Mouse (Mus musculus): ENCODE results near the gene Slc9a9.

Slc9a9 gene

DNA sequence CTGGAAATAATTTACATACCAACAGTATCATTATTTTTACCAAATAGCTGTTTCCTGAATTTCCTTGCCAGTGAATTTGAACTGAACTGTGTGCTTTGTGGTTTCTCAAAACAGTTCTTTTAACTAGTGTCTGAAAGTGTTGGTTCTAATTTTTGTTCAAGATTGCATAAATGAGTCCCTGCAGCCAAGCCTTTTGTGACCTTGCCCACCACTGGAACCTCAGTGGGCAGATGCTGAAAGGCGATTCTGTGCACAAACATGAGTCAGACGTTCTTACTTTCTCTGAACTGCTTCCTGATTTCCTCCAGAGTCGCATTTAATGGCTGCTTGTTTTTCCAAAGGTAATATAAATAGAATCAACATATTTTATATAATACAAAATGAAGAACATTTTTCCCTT, 281.0 kb downstream of the Slc9a9 start:
- DNase-seq (ENCODE audit: low read depth, low spot score) = no peak

DNA sequence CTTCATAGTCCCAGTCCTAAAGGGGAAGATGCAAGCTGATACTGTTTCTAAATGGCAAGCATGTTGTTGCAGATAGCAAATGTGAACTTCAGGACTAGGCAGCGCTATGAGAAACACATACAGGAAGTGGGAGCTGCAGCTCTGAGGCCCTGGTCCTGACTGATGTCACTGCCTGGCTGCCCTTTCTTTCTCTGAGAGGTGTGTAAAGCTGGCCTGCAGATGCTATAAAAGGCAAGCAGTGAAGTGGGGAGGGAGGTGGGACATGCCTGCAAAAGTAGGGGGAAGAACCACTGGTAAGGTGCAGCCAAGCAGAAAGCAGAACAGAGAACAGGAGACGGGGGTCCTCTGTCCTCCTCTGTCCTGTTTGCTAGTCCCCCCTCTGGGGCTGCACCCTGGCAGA, 285.9 kb downstream of the Slc9a9 start:
- DNase-seq (ENCODE audit: low read depth, low spot score) = no peak

DNA sequence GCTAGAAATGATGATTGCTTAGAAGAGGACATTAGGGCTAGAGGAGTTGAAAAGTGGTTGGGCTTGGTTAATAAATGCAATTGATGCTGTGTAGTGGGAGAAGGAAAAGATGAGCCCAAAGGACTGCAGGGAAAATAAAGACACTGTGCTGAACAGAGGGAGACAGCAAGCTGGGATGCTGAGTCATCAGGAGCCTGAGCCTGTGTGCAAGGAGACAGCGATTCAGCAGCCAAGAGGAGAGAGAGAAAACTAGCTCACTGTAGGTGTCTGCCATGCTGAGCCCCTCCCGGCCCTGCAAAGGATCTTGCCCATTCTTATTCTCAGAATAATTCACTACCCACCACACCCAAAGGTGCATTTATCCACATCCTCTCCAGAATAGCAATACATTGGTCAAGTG, 288.7 kb downstream of the Slc9a9 start:
- peak; percentile 67 for DNase-seq (ENCODE audit: low read depth, low spot score)

DNA sequence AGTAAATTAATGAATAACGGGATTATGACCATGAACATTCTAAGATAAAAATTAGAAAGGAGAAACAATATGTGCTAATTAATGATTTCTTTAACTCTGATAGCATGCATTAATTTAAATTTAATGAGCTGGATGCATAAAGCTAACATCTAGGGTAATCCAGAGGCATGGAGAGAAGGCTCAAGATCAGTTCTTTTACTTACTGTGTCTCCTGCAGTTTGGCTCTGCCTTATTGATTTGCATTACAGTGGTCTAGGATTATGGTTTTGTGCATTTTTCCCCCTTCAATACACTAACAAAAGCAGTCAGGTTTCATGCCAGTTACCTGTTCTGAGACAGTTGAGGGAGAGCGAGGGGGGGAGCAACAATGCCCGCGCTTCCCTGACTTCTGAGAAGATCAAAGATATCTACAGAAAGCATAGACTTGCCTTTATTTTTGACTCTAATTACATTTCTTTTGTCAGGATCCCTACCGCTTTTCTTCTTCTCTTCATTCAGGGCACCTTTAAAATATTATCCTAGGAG, 298.9 kb downstream of the Slc9a9 start:
- no peak for DNase-seq (ENCODE audit: low read depth, low spot score)

DNA sequence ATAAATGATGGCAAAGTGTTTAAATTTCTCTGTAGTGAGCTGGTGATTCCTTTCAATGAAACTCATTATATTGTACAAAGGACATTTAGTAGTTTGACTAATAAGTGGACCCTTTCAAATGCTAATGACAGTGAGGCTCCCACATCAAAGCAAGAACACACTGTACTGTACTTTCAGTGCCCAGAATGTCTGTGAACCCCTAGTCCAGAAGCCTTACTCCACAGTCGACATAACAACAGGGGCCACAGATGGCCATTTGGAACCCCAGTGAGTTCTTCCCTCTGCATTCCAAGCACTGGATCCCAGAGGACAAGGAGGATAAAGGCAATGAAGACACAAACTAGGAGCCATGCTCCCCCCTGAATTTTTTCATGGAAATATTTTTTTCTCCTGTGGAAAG, 299.4 kb downstream of the Slc9a9 start:
- DNase-seq (ENCODE audit: low read depth, low spot score) = no peak

- peak; percentile 51 for DNase-seq (ENCODE audit: low read depth, low spot score)
These were observed 302.3 kb downstream of the Slc9a9 start for GRCm38 (mm10) chr9:94972021-94972420.

DNA sequence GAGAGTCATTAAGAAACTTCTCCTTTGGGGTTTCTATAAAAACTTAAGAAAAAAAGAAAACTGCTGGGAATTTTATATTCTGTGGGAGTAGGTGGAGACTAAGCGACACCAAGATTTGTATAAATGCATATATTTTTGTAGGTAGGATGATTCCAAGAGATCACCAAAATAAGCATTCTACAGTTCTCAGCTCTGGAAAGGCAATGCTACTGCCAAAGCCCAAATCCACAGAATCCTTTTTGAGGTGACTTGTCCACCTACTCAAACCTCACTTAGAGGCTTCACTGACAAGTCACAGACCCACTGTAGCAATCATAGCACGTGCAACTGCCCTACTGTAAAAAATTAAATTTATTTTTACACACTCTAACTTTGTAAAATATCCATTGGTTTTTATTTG, 303.0 kb downstream of the Slc9a9 start:
- DNase-seq (ENCODE audit: low read depth, low spot score) = peak; percentile 71

- DNase-seq (ENCODE audit: low read depth, low spot score) = no peak
These were observed 306.5 kb downstream of the Slc9a9 start for GRCm38 (mm10) chr9:94976191-94976590.

DNA sequence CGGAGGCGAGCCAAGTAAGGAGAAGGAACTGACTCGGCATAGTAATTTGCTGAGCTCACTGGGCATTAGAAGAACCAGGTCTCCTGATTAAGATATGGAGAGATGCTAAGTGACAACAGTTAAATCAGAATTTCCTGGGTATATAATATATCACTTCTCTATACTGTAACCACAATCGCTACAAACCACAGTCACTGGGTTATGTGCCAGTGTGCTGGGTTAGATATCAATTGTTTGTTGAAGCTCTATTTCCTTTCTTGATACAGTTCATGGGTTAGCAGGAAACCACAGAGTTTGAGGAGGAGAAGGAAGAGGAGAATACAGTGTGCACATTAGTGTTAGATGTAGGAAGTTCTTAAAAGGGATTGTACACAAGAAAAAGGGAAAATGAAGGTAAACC, 323.9 kb downstream of the Slc9a9 start:
- no peak for DNase-seq (ENCODE audit: low read depth, low spot score)

- DNase-seq (ENCODE audit: low read depth, low spot score) = peak; percentile 45
These were observed 350.5 kb downstream of the Slc9a9 start for GRCm38 (mm10) chr9:95020136-95020706.

DNA sequence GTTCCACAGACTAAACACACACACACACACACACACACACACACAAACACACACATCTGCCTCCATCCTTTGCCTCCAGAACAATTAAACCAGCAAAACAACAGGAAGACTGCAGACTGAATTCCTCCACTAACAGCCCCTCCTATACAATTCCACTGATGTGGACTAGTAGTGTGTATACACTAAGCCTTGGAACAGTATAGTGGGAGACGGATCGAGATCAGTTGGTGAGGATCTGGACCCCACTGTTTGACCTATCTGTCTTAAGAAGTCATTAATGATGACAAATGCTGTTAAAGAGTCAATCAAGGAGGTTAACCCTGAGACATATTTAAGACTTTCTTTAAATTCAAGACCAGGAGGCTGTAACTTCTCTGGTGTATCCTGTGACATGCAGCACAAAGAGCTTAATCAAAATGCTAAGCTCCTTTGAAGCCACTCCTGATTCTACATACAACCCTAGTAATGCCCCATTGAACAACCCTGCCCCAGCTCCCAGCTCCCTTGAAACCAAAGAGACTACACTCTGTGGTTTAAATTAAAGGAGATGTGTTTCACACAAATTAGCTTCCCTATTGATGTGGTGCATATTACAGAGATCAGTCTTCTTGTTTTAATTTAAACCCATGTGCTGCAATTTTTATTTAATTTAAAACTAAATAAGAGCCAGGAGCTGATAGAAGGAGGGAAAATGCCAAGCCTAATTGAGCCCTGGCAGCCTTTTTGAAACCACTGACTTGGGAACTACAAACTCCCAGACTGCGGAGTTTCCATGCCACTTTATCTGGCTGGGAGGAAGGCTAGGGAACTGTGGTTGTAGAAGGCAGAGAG, 364.6 kb downstream of the Slc9a9 start:
- no peak for DNase-seq (ENCODE audit: low read depth, low spot score)

GRCm38 (mm10) chr9:95036209-95036608, 366.5 kb downstream of the Slc9a9 start:
- DNase-seq (ENCODE audit: low read depth, low spot score) = no peak

- DNase-seq (ENCODE audit: low read depth, low spot score) = no peak
These were observed 372.7 kb downstream of the Slc9a9 start for GRCm38 (mm10) chr9:95042420-95042819.

- no peak for DNase-seq (ENCODE audit: low read depth, low spot score)
These were observed 382.5 kb downstream of the Slc9a9 start for GRCm38 (mm10) chr9:95052160-95052559.

DNA sequence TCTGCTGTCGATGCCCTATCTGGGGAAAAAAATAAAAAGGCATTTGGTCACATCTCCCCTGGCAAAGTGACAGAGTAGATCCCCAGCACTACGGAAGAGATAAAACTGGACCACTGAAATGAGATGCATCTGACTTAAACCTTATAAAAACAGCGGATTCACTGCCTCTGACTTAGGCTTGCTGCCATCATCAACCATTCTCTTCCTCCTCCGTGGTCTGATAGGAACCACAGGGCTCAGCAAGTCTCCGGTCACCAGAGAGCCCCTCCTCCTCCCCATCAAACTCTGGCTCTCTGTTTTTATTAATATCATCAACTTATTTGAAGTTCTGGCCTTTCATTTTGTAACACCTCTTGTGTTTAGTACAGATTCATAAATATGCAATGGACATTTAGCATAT, 383.5 kb downstream of the Slc9a9 start:
- no peak for DNase-seq (ENCODE audit: low read depth, low spot score)

DNA sequence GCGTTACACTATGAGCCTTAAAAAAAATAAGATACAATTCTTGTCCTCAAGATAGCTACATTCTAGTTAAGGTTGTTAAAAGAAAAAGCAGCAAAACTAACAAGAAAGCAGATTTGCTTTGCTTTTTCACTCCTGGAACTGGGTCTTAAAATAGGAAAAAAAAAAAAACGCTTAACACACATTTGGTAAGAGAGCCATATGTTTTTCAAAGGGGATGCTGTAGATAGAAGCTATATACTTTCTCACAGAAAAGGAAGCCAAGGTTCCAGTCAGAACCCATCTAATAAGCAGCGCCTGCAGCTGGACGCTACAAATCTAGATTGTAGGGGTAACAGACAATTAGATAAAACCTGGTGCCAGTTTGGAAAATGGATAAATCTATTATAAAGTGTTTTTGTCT, 386.1 kb downstream of the Slc9a9 start:
- DNase-seq (ENCODE audit: low read depth, low spot score) = peak; percentile 77

DNA sequence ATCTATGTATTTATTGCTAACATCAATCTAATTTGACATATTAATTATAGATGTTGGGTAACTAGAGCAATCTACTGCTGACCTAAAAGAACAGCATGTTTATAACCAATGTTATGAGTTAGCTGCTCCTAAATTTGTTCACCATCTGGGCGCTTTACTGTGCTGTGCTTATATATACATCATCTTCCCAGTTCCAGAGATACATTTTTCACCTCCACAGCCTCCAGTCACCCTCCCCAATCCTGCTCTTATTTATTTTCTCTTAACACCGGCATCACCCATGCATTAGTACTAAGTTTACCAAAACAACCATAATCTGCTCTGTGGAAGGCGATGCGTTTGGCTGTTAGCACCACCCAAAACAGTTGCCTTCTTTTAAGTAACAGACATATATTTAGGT, 391.0 kb downstream of the Slc9a9 start:
- no peak for DNase-seq (ENCODE audit: low read depth, low spot score)

DNA sequence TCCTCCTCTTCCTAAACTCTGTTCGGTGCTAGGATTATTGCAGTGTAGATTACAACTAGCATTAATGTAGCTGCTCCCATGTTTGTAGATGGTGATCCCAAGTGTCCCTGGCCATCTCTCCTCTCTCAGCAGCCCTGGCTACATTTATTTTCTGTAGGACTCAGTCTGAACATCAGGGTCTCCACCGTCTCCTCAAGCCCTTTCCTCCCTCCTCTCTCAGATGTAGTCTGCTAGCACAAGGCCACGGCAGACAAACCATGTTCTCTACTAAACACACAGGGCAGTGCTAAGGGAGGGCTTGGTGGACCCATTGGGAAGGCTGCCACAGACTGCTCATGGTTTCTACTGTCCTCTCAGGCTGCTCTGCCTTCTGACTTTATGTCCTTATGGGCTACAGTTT, 397.3 kb downstream of the Slc9a9 start:
- DNase-seq (ENCODE audit: low read depth, low spot score) = no peak

- DNase-seq (ENCODE audit: low read depth, low spot score) = no peak
These were observed 398.8 kb downstream of the Slc9a9 start for GRCm38 (mm10) chr9:95068466-95068865.

- no peak for DNase-seq (ENCODE audit: low read depth, low spot score)
These were observed 401.3 kb downstream of the Slc9a9 start for GRCm38 (mm10) chr9:95070832-95071519.

DNA sequence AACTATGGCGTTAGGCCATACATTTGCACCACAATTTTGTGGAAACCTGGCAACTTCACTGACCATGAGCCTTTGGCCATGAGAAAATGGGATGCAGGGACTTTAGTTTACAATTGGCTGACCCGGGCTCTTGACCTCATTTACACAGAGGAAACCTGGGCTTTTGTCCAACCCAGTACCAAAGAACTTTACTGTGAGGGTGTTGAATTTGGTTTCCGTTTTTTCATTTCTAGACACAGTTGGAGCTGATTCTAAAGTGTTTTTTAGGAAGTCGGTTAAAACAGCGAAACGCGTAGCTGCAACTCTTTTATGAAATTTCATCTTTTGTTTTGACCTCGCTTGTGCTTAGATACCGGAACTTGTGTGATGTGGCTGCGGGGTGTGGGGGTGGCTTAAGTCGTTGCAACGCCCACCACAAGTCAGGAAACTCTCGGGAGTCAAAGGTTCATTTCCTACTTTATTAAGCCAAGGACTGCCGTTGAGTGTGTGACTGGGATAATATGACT, 402.8 kb downstream of the Slc9a9 start:
- DNase-seq (ENCODE audit: low read depth, low spot score) = no peak

- no peak for DNase-seq (ENCODE audit: low read depth, low spot score)
These were observed 404.0 kb downstream of the Slc9a9 start for GRCm38 (mm10) chr9:95073691-95074090.

All from telencephalon, adult 2 months (tissue).